Mouse (Mus musculus) stomach, embryonic 14.5 days (tissue): ENCODE measurements around the gene Csrnp3. TPM values are rescaled to one million over a fixed set of nuclear protein-coding genes. Genes with fewer than 3 reads are reported as not detected.
"Not testable (repeated sequence)": the region's sequence is repeated elsewhere in the genome, so short reads cannot be mapped to it uniquely, and the experiment has no call there.

Experiments
- ATAC-seq: fragments of 200-750 bp; cut with Nextera tagmentation; 2 replicates; pipeline ENCODE4 v1.8.0; 2017; ENCODE audit warnings: low read depth, moderate TSS enrichment; ENCODE audit not compliant: insufficient number of reproducible peaks, insufficient read depth, low FRiP score
- H3K27ac ChIP-seq: fragments of 300-500 bp; sonication (generic); 2 replicates; pipeline ENCODE4 v1.5.1; 2014; ENCODE audit warnings: mild to moderate bottlenecking, low read length, moderate library complexity, mixed read lengths
- H3K27me3 ChIP-seq: fragments of 300-500 bp; sonication (generic); 2 replicates; pipeline ENCODE4 v1.6.1; 2014; ENCODE audit warnings: low read length, control low read depth, mixed read lengths; ENCODE audit not compliant: control insufficient read depth, insufficient read depth
- H3K36me3 ChIP-seq: fragments of 300-500 bp; sonication (generic); 2 replicates; pipeline ENCODE4 v1.6.1; 2014; ENCODE audit warnings: mild to moderate bottlenecking, control low read depth, low read length, moderate library complexity, mixed read lengths; ENCODE audit not compliant: control insufficient read depth, insufficient read depth
- H3K4me1 ChIP-seq: fragments of 300-500 bp; sonication (generic); 2 replicates; pipeline ENCODE4 v1.6.1; 2014; ENCODE audit warnings: low read length, control low read depth, mixed read lengths; ENCODE audit not compliant: control insufficient read depth, insufficient read depth
- H3K4me2 ChIP-seq: fragments of 300-500 bp; sonication (generic); replicated peaks from 2 replicates; pipeline ENCODE4 v1.6.1; 2014; ENCODE audit warnings: low read depth, low read length, control low read depth
- H3K4me3 ChIP-seq: fragments of 300-500 bp; sonication (generic); 2 replicates; pipeline ENCODE4 v1.5.1; 2014; ENCODE audit warnings: low read depth, low read length, control low read depth
- H3K9ac ChIP-seq: fragments of 300-500 bp; sonication (generic); replicated peaks from 2 replicates; pipeline ENCODE4 v1.6.1; 2014; ENCODE audit warnings: low read depth, mild to moderate bottlenecking, control low read depth, low read length, moderate library complexity, mixed read lengths
- H3K9me3 ChIP-seq: fragments of 300-500 bp; sonication (generic); 2 replicates; pipeline ENCODE4 v1.6.1; 2016; ENCODE audit warnings: low read depth, low read length, control low read depth; ENCODE audit not compliant: control insufficient read depth
- WGBS: fragments of 180-500 bp; shearing (Covaris S2); extraction: QIAGEN DNeasy Blood & Tissue Kit; methylation state at CpG from one replicate; pipeline ENCODE4 v1.1.7; 2014; 5-methylcytosine and 5-hydroxymethylcytosine counted together
- polyA plus RNA-seq: library from polyadenylated mRNA; unstranded; fragments of >200 nt; fragmentation: Nextera tagmentation; extraction: Ambion mirVana; gene quantifications from 2 replicates; pipeline ENCODE4 v1.2.1, GENCODE M21; 2014

Gene Csrnp3
- polyA plus RNA-seq, 1 experiment from 2014 or later, result 4.2 TPM

DNA sequence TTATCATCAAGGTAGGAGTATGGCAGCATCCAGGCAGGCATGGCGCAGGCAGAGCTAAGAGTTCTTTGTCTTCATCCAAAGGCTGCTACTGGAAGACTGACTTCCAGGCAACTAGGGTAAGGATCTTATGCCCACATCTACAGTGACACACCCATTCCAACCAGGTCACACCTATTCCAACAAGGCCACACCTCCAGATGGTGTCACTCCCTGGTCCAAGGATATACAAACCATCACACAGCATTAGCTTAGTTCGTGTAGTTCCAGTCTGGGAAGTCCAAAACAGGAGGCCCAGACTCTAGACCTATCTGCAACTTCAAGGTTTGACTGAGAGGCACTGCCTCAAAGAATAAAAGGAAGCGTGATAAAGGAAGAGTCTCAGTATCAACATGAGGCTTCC, 4.7 kb downstream of the Csrnp3 start:
- H3K27ac ChIP-seq, H3K27me3 ChIP-seq, H3K4me3 ChIP-seq, H3K9me3 ChIP-seq, H3K36me3 ChIP-seq, H3K4me2 ChIP-seq, ATAC-seq, H3K9ac ChIP-seq, H3K4me1 ChIP-seq: not testable (repeated sequence)
- 88% methylated on average over 3 of the region's 3 CpGs for WGBS

DNA sequence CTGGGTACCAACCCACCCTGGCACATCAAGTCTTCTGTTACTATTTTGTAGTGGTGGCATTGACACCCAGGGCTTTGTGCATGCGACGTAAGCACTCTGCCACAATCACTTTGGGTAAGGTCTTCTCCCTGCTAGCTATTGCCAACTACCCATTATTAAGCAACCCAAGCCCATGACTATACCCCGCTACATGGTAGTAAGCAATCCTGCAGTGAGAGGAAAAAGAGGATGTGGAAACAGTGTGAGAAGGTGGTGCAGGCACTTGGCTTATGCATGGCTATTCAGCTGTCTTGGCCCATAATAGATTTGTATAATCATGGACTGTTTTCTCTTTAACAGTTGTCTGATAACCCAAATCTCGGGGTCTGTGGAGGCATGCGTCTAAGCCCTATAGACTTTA, 11.2 kb downstream of the Csrnp3 start:
- Histone ChIP-seq H3K4me3 (no peak overlapping the region), H3K4me1 (no peaks in the 10 kb centered on the region), H3K9me3 (no peaks in the 10 kb centered on the region), H3K27me3 (no peaks in the 10 kb centered on the region), H3K9ac (no peak overlapping the region), H3K4me2 (no peak overlapping the region), H3K27ac (no peak overlapping the region), H3K36me3 (no peaks in the 10 kb centered on the region)
- no peak for ATAC-seq
- 91% methylated on average over 5 of the region's 5 CpGs for WGBS

DNA sequence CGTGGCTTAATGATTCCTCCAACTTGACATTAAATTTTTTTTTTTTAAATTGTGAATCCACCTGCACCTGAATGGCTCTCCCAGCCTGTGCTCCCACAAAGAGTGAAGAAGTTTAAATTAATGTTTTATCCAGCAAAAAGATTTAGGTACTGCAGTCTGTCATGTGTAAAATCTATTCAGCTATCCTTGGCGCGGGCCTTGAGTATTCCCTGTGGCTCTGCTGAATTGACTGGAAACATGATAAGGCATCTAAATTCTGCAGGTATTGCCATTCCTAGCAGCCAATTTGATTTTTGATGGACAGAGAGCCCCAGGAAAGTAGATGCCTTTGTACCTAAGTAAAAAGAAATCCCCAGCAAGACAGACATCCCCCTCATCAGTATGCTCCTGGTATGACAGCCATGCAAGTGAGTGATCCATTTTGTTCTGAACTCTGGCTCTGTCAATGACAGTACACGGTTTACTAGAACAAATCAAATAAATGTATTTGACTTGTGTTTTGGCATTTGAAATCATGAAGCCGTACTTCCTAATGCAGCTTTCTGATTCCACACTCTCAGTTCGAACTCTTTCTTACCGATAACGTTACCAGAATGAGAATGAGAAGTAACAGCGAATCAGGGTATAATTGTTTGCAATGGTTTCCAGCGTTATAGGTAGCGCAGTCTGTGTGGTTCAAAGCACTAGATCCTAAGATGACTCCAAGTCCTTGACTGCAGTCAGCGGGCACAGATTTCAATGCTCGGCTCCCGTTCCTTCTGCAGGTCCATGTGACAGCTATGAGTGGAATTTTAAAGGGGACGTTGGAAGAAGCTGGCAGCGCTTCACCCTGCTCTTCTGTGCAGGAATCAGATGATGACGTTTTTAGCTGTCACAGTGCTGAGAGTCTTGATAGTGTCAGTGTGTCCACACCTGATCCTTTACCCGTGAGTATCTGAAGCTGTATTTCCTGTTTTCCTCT, 14.5 kb downstream of the Csrnp3 start:
- ATAC-seq, result no peak
- no peak overlapping the region for H3K4me3 ChIP-seq
- 82% methylated on average over 18 of the region's 18 CpGs for WGBS

DNA sequence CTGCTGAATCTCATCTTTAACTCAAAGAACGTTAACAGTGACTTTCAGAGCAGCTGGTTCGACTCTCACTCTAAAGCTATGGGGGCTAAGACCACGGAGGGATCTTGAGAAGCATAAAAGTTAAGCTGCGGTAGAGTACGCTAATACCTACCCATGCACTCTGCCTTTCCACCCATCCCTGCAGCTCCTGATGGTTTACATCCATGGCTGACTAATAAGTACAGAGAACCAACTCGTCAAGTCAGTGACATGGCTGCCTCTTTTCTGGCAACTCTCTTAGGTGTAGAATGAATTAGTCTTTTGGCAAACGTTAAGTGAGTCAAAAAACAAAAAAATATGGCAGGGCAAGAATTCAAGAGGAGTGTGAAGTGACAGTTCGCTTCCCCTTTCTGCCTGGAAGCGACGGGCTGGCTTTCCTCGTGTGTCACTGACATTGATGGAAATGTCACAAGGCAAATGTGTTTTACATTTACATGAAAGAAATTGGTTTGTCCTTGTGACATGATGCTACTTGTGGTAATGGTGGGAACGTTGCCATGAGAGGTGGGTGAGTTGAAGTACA, 19.3 kb downstream of the Csrnp3 start:
- no peaks in the 10 kb centered on the region for H3K4me1 ChIP-seq
- no peaks in the 10 kb centered on the region for H3K9me3 ChIP-seq
- H3K4me3 ChIP-seq, result no peak overlapping the region
- H3K36me3 ChIP-seq, result no peaks in the 10 kb centered on the region
- no peaks in the 10 kb centered on the region for H3K27me3 ChIP-seq
- no peak for ATAC-seq
- H3K4me2 ChIP-seq, result no peak overlapping the region
- no peak overlapping the region for H3K9ac ChIP-seq
- H3K27ac ChIP-seq, result no peak overlapping the region
- WGBS, result 61% methylated on average over 12 of the region's 12 CpGs

More for the DNA sequence above, 14.5 kb downstream of the Csrnp3 start:
- no peak overlapping the region for H3K4me2 ChIP-seq
- H3K4me1 ChIP-seq, result no peaks in the 10 kb centered on the region
- H3K9ac ChIP-seq, result no peak overlapping the region
- H3K36me3 ChIP-seq, result no peaks in the 10 kb centered on the region
- H3K9me3 ChIP-seq, result no peaks in the 10 kb centered on the region
- no peak overlapping the region for H3K27ac ChIP-seq
- no peaks in the 10 kb centered on the region for H3K27me3 ChIP-seq

DNA sequence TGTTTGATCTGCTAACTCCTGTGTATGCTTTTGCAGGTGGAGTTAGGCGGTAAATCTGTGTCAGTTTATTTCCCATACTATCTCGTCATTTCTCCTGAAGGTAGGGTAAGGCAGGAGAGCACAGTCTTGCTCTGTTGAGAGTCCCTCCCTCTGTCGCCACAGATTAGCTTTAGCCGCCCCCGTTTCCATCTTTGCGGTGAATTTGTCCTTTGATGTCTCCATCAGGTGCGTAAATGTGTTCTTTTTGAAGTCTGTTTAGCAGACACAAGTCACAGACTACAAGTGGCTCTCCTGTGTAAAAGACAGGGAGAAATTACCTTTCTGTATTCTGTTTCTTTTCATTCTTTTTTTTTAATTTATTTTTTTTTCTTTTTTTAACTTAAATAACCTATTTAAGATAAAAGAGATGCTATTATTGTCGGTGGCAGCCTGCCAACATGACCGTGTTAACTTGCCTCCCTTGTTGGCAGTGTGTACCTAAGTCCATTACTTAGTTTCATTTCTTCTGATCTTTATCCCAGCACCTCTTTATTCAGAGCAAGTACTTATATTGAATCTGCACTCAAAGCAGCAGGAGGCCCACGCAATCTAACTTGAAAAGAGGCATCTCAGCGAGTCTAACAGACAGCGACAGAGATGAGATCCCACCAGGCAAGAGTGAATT, 25.5 kb downstream of the Csrnp3 start:
- Histone ChIP-seq H3K4me1 (no peaks in the 10 kb centered on the region), H3K27me3 (no peaks in the 10 kb centered on the region), H3K27ac (no peak overlapping the region), H3K9me3 (no peaks in the 10 kb centered on the region), H3K4me3 (no peak overlapping the region), H3K9ac (no peak overlapping the region), H3K36me3 (no peaks in the 10 kb centered on the region), H3K4me2 (no peak overlapping the region)
- ATAC-seq, result no peak
- 67% methylated on average over 12 of the region's 12 CpGs for WGBS

DNA sequence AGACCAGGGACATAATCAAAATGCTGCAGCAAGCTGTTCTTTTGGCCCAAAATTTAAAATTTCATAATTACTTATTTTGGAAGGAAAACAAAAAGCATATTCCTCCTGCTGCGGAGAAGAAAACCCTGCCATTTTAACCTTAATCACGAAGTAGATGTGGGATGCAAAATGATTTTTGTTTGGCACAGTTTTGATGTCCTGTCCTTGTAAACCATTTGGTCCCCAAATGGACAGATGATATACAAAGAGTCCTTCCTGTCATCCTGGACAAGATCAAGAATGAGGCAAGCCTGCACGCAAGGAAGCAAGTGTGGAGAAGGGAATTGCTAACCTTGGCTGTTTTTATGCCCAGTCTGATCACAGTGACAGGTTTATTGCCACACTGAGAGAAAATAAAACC, 46.0 kb downstream of the Csrnp3 start:
- H3K27me3 ChIP-seq, result no peaks in the 10 kb centered on the region
- no peak overlapping the region for H3K4me2 ChIP-seq
- WGBS, result 86% methylated on average over 3 of the region's 3 CpGs
- no peak for ATAC-seq
- H3K9me3 ChIP-seq, result no peaks in the 10 kb centered on the region
- H3K4me3 ChIP-seq, result no peak overlapping the region
- no peak overlapping the region for H3K27ac ChIP-seq
- H3K4me1 ChIP-seq, result no peaks in the 10 kb centered on the region
- no peak overlapping the region for H3K9ac ChIP-seq
- no peaks in the 10 kb centered on the region for H3K36me3 ChIP-seq

DNA sequence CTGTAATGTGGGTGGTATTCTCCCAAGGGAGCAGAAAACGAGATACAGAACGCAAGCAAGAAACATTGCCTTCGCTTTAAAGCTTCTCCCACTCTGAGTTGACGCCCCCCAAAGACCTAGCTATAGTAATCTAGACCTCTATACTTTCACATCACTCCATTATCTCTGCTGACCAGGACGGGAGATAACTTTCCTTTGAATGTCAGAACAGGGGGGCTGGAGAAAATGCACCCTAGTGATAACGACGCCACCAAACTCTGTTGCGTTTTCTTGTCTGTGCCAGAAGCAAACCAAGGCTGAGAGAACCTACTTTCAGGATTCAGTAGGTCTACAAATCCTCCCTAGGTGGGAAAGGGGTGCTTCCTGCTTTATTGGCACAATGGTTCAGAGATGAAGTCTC, 47.7 kb downstream of the Csrnp3 start:
- WGBS, result 77% methylated on average over 8 of the region's 8 CpGs
- H3K9ac ChIP-seq, result no peak overlapping the region
- H3K27ac ChIP-seq, result no peak overlapping the region
- no peaks in the 10 kb centered on the region for H3K36me3 ChIP-seq
- H3K4me2 ChIP-seq, result no peak overlapping the region
- H3K4me3 ChIP-seq, result no peak overlapping the region
- ATAC-seq, result no peak
- no peaks in the 10 kb centered on the region for H3K27me3 ChIP-seq
- H3K4me1 ChIP-seq, result no peaks in the 10 kb centered on the region
- H3K9me3 ChIP-seq, result no peaks in the 10 kb centered on the region

DNA sequence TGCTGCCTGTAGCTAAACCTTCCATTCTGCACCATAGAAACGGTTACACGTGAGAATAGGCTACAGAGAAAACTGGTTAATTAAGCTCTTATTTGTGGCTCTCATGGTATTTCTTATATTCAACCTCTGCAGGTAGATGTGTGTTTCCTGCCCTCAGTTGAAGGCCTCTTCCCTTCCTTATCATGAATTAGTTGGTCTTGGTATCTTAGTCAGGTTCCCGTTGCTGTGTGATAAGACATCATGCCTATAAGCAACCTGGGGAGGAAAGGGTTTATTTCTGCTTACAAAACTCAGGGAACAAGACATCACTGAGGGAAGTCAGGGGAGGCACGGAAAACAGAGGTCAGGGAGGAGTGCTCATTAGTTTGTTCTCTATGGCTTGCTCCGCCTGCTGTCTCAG, 48.7 kb downstream of the Csrnp3 start:
- WGBS, result 69% methylated on average over 5 of the region's 5 CpGs
- ATAC-seq, result no peak
- Histone ChIP-seq H3K27me3 (no peaks in the 10 kb centered on the region), H3K4me1 (no peaks in the 10 kb centered on the region), H3K9ac (no peak overlapping the region), H3K4me2 (no peak overlapping the region), H3K36me3 (no peaks in the 10 kb centered on the region), H3K27ac (no peak overlapping the region), H3K4me3 (no peak overlapping the region), H3K9me3 (no peaks in the 10 kb centered on the region)
